Mouse (Mus musculus): Measurements from ENCODE around the gene Foxp1. TPM values are rescaled to one million over a fixed set of nuclear protein-coding genes. Genes with fewer than 3 reads are reported as not detected.

Foxp1 gene
- total RNA-seq, 2 experiments from 2014 or later, result 10.1 to 15.8 TPM

- no peak for DNase-seq (ENCODE audit: low spot score)
Observed at GRCm38 (mm10) chr6:98955706-98956105, 566.8 kb downstream of the Foxp1 start.

GRCm38 (mm10) chr6:98954439-98954838, 568.1 kb downstream of the Foxp1 start:
- no peak for DNase-seq (ENCODE audit: low spot score)

- DNase-seq (ENCODE audit: low spot score), result no peak
Observed at GRCm38 (mm10) chr6:98949703-98950191, 572.8 kb downstream of the Foxp1 start.

DNA sequence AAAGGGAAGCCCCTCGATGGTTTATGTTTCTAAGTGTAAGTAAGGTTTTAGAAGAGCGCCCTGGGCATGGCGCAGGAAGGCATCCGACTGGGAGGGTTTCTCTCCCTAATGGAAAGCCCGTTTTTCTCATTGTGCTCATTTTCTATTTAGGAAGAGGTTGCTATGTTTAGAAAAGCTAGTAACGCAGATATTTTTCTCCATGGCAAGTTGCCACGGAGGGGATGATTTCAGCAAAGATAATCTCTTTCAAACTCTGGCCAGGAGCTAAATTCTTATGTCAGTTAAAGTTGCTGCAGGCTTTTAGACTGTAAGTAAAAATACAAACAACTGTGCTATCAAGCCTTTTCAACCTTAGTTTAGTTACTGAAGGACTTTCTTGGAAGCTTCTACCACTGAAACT, 573.2 kb downstream of the Foxp1 start:
- DNase-seq (ENCODE audit: low spot score), result peak; percentile 61

- no peak for DNase-seq (ENCODE audit: low spot score)
Observed at GRCm38 (mm10) chr6:98948153-98949141, 574.1 kb downstream of the Foxp1 start.

DNA sequence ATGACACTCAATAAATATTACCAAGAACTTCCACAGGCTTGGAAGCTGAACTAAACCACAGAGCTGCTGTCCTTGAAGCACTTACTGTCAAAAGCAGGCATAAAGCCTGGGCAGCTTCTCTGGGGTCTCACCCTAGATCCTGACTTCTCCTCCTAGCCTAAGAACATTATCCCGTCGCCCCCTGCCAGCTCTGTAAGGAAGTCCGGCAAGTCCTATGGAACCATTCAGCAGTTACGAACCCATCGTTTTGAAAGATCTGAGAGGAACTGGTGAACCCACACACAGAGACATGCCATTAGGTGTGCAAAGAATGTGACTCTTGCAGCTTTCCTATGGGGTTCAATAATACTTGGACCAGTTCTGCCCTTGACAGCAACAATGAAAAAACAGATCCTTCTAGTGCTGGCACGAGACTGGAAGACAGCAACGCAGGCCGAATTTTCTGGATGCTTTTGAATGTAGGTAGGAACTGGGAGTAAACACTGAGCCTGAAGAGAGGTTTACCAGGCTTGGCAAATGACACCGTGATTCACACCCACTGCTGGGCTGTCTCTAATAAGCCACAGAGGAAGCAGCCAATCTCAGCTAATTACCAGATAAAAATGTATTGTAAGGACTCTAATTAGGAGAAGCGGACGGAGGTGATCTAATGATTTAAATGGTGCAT, 574.9 kb downstream of the Foxp1 start:
- no peak for DNase-seq (ENCODE audit: low spot score)

DNA sequence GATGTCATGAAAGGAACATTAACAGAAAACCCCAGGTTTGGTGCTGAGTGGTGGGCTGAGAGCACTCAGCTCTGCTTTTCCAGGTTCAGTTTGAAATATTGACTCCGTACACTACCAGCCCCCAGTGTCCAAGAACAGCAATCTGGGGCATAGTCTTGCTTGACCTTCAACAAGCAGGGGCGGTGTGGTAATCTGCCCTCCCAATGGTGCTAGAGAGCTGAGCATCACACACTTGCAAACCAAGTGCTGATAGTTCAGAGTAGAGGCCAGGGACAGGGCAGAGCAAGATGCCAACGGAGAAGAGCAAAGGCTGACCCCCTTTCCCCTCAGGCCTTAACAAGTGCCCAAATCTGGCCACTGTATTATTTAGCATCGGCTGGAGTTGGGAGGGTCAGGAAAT, 575.8 kb downstream of the Foxp1 start:
- no peak for DNase-seq (ENCODE audit: low spot score)

DNA sequence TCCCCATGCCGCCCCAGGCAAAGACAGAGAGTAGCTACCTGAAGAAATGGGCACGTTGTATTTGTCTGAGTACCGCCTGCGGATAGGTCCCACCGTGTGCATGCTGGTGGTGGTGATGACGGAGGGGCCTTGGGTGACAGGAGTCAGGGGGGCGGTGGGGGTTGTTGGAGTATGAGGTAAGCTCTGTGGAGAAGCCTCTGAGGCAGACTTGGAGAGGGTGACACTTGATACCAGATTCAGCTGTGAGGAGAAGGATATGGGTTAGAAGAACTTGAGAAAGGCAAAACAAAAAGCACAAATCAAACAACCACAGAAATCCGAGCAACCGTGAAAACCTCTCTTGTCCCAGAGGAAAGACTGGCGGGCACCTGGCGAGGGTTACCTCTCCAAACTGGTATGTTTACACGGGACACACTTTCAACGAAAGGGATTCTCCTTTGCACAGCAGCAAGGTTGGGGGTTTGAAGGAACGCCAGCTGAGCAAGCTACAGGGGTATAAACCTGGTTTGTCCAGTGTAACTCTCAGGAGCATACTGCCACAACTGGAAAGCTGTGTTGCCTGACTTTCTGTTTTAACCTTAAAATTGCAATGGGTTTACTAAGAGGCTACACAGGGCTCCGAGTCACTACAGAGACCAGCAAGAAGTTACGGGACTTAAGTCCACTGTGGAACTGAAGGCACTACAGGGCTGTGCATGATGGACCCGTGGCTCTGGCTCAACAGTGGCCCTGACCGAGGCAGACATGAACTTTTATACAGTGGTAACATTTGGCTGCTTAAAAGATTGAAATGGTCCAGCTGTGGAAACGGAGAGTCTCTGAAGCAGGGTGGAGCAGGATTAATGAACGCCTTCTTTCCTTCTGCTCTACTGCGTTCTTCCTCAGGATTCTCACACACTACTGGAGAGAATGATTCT, 576.8 kb downstream of the Foxp1 start:
- DNase-seq (ENCODE audit: low spot score), result no peak

- DNase-seq (ENCODE audit: low spot score), result no peak
Observed at GRCm38 (mm10) chr6:98938348-98938747, 584.2 kb downstream of the Foxp1 start.

DNA sequence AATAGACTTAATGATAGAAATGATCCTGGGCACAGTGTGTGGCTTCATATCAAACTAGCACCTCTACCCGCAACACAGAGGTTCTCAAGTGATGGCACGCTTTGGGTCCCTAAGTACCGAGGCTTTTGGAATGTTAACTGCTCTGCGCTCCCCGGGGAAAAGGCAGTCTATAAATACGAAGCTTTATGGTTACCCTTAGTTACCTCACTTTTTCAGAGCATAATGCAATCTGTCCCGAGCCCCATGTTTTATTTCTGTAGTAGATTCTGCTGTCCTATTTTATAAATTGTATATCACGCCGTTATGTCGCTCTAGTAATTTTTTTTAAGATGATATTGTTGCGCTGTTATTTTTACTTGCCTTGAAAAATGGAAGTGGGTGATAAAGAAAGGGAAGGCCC, 585.0 kb downstream of the Foxp1 start:
- no peak for DNase-seq (ENCODE audit: low spot score)

- DNase-seq (ENCODE audit: low spot score), result no peak
Observed at GRCm38 (mm10) chr6:98936377-98936776, 586.1 kb downstream of the Foxp1 start.

DNA sequence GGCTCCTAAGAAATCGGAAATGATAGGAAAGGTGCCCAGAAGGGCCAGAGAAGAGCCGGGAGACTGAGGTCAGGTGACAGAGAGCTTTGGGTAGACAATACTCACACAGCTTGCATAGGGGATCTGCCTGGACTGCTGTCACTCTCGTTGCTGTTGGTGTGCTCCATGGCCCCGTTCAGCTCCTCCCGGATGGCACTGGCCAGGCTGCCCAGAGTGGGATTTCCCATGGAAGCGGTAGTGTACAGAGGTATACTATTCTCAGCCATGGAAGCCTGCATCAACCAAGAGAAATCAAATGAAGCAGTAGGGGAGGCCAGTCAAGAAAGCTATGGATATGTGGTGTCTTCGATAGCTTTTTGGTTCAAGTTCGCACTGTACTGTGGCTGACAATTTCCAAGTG, 587.4 kb downstream of the Foxp1 start:
- DNase-seq (ENCODE audit: low spot score), result no peak

GRCm38 (mm10) chr6:98934381-98934780, 588.1 kb downstream of the Foxp1 start:
- no peak for DNase-seq (ENCODE audit: low spot score)

DNA sequence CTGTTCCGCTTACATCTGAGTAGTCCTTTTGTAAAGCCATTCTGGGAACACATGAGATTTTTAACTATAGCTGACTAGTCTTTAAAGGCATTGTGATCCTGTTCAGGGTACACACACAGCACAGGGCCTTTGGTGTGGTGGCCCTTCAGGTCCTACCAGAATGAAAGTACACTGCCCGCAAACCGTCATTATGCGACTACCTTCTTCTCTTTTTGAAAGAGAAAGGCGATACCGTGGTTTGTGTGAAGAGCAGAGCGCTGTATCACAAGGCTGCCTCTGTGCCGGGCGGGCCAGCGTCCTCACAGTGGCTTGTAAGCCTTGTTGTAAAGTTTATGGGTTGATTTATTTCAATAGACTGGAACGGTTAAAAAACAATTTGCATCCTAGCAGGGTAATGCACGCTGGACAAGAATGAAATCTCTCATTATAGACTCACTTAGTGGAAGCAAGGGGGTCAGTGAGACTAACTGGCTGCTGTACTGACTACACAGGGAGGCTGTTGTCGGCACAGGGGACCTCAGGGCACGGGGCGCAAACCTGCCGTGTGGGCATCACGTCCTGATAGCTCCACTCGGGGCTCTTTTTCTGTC, 589.3 kb downstream of the Foxp1 start:
- no peak for DNase-seq (ENCODE audit: low spot score)

DNA sequence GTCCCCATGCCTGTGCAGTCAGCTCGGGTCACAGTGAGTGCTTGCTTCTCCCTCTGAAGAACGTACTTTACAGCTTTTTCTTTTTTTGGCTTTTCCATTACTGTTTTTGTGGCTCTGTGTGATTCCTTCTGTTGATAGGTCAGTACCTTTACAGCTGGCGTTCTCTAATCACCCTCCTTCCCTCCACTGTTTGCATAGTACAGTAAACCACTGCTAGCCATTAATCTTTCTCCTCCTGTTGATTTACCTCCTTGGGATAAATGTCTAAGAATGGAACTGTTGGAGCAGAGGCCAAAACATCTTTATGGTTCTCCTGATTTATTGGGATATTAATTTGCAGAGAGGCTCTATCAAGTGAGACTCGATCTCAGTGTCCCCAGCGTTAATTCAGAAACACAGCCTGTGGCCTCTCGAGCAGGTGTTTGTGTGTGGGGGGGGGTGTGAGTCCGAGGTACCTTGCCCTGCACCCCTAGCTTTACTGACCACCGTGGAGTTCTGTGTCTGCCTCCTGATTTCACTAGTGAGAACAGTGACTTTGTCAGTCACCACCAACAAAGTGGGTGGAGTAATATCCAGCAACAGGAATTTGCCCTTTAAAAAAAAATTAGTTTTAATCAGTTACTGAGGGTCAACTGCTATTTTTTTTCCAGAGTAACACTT, 590.5 kb downstream of the Foxp1 start:
- no peak for DNase-seq (ENCODE audit: low spot score)

- DNase-seq (ENCODE audit: low spot score), result no peak
Observed at GRCm38 (mm10) chr6:98930652-98931300, 591.7 kb downstream of the Foxp1 start.

- no peak for DNase-seq (ENCODE audit: low spot score)
Observed at GRCm38 (mm10) chr6:98928365-98928764, 594.2 kb downstream of the Foxp1 start.

GRCm38 (mm10) chr6:98901259-98901658, 621.3 kb downstream of the Foxp1 start:
- DNase-seq (ENCODE audit: low spot score), result no peak

DNA sequence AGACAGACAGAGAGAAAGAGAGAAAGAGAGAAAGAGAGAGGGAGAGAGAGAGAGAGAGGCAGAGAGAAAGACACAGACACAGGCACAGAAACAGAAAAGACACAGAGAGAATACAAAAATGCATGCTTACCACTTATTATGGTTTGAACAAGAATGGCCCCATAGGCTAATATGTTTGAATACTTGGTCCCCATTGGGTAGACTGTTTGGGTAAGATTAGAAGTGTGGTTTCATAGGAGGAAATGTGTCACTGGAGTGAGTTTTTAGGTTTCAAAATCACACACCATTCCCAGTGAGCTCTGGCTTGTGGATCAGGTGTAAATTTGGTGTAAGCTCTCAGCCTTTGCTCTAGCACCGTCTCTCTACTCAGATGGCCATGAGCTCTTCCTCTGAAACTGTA, 644.3 kb downstream of the Foxp1 start:
- no peak for DNase-seq (ENCODE audit: low spot score)

DNA sequence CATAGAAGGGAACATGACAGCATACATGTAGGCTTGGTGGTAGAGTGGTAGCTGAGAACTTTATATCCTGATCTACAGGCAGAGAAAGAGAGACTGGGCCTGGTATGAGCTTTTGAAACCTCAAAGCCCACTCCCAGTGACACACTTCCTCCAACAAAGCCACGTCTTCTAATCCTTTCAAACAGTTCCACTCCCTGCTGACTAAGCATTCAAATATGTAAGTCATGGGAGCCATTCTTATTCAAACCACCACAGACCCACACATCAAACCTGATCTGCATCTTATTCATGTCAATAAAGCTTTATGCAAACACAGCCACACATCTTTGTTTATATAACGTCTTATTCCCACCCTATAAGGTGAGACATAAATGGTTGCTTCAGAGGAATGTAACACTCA, 646.1 kb downstream of the Foxp1 start:
- DNase-seq (ENCODE audit: low spot score), result no peak
